Mouse (Mus musculus): ENCODE measurements around the gene Entpd5. TPM values are rescaled to one million over a fixed set of nuclear protein-coding genes. Genes with fewer than 3 reads are reported as not detected.

Gene Entpd5
- polyA plus RNA-seq, 1 experiment from 2014 or later = 68.8 TPM

GRCm38 (mm10) chr12:84388774-84389400 is 19.9 kb downstream of the Entpd5 start:
- H3K4me3 ChIP-seq (ENCODE audit: low read length) = no peak overlapping the region
- no peaks in the 10 kb centered on the region for H3K9me3 ChIP-seq (ENCODE audit: low read length)
- no peaks in the 10 kb centered on the region for H3K27me3 ChIP-seq (ENCODE audit: insufficient read depth, low read length)
- no peaks in the 10 kb centered on the region for H3K4me1 ChIP-seq (ENCODE audit: insufficient read depth, low read length)
- H3K9ac ChIP-seq (replicated peaks; ENCODE audit: low read length) = no peak overlapping the region
- ATAC-seq (ENCODE audit: low FRiP score, low TSS enrichment) = no peak
- H3K36me3 ChIP-seq (ENCODE audit: insufficient read depth, low read length) = 0 out of 2 replicates have a peak, but pooled peaks cover 3% of the 10 kb centered on the region
- no peak overlapping the region for H3K27ac ChIP-seq (ENCODE audit: low read length)
- no peak overlapping the region for H3K4me2 ChIP-seq (replicated peaks; ENCODE audit: low read depth, low read length)
- WGBS = 67% methylated on average over 14 of the region's 14 CpGs

GRCm38 (mm10) chr12:84388097-84388496 is 20.7 kb downstream of the Entpd5 start:
- H3K27me3 ChIP-seq (ENCODE audit: insufficient read depth, low read length) = no peaks in the 10 kb centered on the region
- no peaks in the 10 kb centered on the region for H3K9me3 ChIP-seq (ENCODE audit: low read length)
- H3K4me1 ChIP-seq (ENCODE audit: insufficient read depth, low read length) = no peaks in the 10 kb centered on the region
- WGBS = 78% methylated on average over 8 of the region's 8 CpGs
- no peak overlapping the region for H3K27ac ChIP-seq (ENCODE audit: low read length)
- no peak for ATAC-seq (ENCODE audit: low FRiP score, low TSS enrichment)
- H3K9ac ChIP-seq (replicated peaks; ENCODE audit: low read length) = no peak overlapping the region
- H3K4me2 ChIP-seq (replicated peaks; ENCODE audit: low read depth, low read length) = no peak overlapping the region
- peaks cover 2% of the 10 kb centered on the region; the same call in 1 of the 2 replicates for H3K36me3 ChIP-seq (ENCODE audit: insufficient read depth, low read length)
- H3K4me3 ChIP-seq (ENCODE audit: low read length) = no peak overlapping the region

DNA sequence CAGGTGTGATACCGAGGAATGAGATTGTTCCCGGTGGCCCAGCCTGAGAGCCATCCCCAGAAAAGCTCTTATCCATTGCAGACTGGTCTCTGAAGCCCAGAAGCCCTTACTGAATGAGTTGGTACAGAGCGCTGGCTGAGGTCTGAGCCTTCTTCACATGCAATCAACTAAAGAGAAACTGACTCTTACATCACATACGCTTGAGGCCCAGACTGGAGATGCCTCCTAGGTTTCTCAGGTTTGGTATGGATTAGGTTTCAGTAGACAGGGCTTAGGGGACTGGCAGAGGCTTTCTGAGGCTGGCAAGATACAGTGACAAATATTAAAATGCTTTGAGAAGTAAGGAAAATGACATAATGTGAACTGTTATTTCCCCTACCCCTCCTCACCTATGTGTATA is 23.4 kb downstream of the Entpd5 start:
- peaks cover 3% of the 10 kb centered on the region; the same call in 1 of the 2 replicates for H3K36me3 ChIP-seq (ENCODE audit: insufficient read depth, low read length)
- WGBS = 88% methylated on average over 4 of the region's 4 CpGs
- no peaks in the 10 kb centered on the region for H3K27me3 ChIP-seq (ENCODE audit: insufficient read depth, low read length)
- no peak for ATAC-seq (ENCODE audit: low FRiP score, low TSS enrichment)
- H3K9ac ChIP-seq (replicated peaks; ENCODE audit: low read length) = no peak overlapping the region
- no peak overlapping the region for H3K4me2 ChIP-seq (replicated peaks; ENCODE audit: low read depth, low read length)
- H3K4me1 ChIP-seq (ENCODE audit: insufficient read depth, low read length) = no peaks in the 10 kb centered on the region
- no peaks in the 10 kb centered on the region for H3K9me3 ChIP-seq (ENCODE audit: low read length)
- no peak overlapping the region for H3K4me3 ChIP-seq (ENCODE audit: low read length)
- H3K27ac ChIP-seq (ENCODE audit: low read length) = no peak overlapping the region

DNA sequence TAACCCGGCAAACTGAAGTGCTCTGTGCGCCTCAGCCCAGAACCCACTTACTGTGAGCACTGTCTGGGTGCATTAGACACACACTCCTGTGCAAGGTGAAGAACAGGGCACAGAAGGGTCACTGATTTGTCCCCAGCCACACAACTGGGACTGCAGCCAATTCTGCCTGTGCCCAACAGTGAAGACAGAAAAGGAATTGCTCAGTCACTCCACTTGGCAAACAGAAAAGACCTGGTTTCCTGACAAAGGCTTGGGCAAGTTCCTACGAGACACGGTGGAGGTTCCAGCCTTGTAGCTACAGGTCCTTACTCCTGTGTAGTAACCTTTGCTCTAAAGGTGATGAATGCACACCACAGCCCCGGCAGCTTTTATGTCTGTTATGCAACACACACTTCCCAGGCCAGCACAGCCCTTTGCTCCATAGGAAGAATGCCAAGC is 24.2 kb downstream of the Entpd5 start:
- Histone ChIP-seq H3K9me3 (ENCODE audit: low read length) (no peaks in the 10 kb centered on the region), H3K27me3 (ENCODE audit: insufficient read depth, low read length) (no peaks in the 10 kb centered on the region), H3K36me3 (ENCODE audit: insufficient read depth, low read length) (peaks cover 3% of the 10 kb centered on the region; the same call in 1 of the 2 replicates), H3K4me3 (ENCODE audit: low read length) (no peak overlapping the region), H3K27ac (ENCODE audit: low read length) (no peak overlapping the region), H3K9ac (replicated peaks; ENCODE audit: low read length) (no peak overlapping the region), H3K4me2 (replicated peaks; ENCODE audit: low read depth, low read length) (no peak overlapping the region), H3K4me1 (ENCODE audit: insufficient read depth, low read length) (no peaks in the 10 kb centered on the region)
- ATAC-seq (ENCODE audit: low FRiP score, low TSS enrichment) = no peak
- 71% methylated on average over 5 of the region's 5 CpGs for WGBS

- Histone ChIP-seq H3K9ac (replicated peaks; ENCODE audit: low read length) (no peak overlapping the region), H3K9me3 (ENCODE audit: low read length) (no peaks in the 10 kb centered on the region), H3K4me1 (ENCODE audit: insufficient read depth, low read length) (no peaks in the 10 kb centered on the region), H3K27ac (ENCODE audit: low read length) (no peak overlapping the region), H3K27me3 (ENCODE audit: insufficient read depth, low read length) (no peaks in the 10 kb centered on the region), H3K4me2 (replicated peaks; ENCODE audit: low read depth, low read length) (no peak overlapping the region), H3K4me3 (ENCODE audit: low read length) (no peak overlapping the region), H3K36me3 (ENCODE audit: insufficient read depth, low read length) (peaks cover 5% of the 10 kb centered on the region; the same call in 1 of the 2 replicates)
- ATAC-seq (ENCODE audit: low FRiP score, low TSS enrichment) = no peak
- 78% methylated on average over 4 of the region's 4 CpGs for WGBS
These were observed 26.5 kb downstream of the Entpd5 start for GRCm38 (mm10) chr12:84382369-84382768.

- H3K36me3 ChIP-seq (ENCODE audit: insufficient read depth, low read length) = peaks cover 40% of the 10 kb centered on the region
- H3K27me3 ChIP-seq (ENCODE audit: insufficient read depth, low read length) = no peaks in the 10 kb centered on the region
- WGBS = 34% methylated on average over 6 of the region's 6 CpGs
- no peaks in the 10 kb centered on the region for H3K9me3 ChIP-seq (ENCODE audit: low read length)
- ATAC-seq (ENCODE audit: low FRiP score, low TSS enrichment) = peak; percentile 67
- peak overlapping the region; percentile 22; the same call in 1 of the 2 replicates for H3K27ac ChIP-seq (ENCODE audit: low read length)
- peaks cover 9% of the 10 kb centered on the region; the same call in 1 of the 2 replicates for H3K4me1 ChIP-seq (ENCODE audit: insufficient read depth, low read length)
- H3K4me3 ChIP-seq (ENCODE audit: low read length) = no peak overlapping the region
- H3K4me2 ChIP-seq (replicated peaks; ENCODE audit: low read depth, low read length) = no peak overlapping the region
- no peak overlapping the region for H3K9ac ChIP-seq (replicated peaks; ENCODE audit: low read length)
These were observed 34.9 kb downstream of the Entpd5 start for GRCm38 (mm10) chr12:84373831-84374481.

- Histone ChIP-seq H3K27me3 (ENCODE audit: insufficient read depth, low read length) (no peaks in the 10 kb centered on the region), H3K4me1 (ENCODE audit: insufficient read depth, low read length) (peaks cover 9% of the 10 kb centered on the region; the same call in 1 of the 2 replicates), H3K9ac (replicated peaks; ENCODE audit: low read length) (no peak overlapping the region), H3K4me3 (ENCODE audit: low read length) (no peak overlapping the region), H3K27ac (ENCODE audit: low read length) (no peak overlapping the region), H3K36me3 (ENCODE audit: insufficient read depth, low read length) (peaks cover 55% of the 10 kb centered on the region), H3K9me3 (ENCODE audit: low read length) (no peaks in the 10 kb centered on the region), H3K4me2 (replicated peaks; ENCODE audit: low read depth, low read length) (no peak overlapping the region)
- 95% methylated on average over 5 of the region's 5 CpGs for WGBS
- no peak for ATAC-seq (ENCODE audit: low FRiP score, low TSS enrichment)
These were observed 37.2 kb downstream of the Entpd5 start for GRCm38 (mm10) chr12:84371647-84372046.

DNA sequence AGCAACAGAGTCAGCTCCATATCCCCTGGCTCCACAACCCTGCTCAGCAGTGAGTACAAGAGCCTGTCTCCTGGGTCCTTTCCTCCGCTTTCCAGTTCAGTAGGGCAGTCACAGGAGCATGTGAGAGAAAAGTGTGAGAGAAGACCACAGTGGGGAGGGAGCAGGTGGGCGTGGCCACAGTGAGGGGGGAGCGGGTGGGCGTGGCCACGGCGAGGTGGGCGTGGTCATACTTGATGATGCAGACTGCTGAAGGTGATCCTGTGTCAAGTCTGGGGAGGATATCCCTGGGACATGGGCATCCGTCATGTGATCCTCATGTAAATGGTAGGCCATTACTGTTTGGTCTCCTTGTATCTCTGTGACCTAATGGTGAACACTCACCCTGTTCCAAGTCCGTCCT is 41.9 kb downstream of the Entpd5 start:
- Histone ChIP-seq H3K9me3 (ENCODE audit: low read length) (no peaks in the 10 kb centered on the region), H3K9ac (replicated peaks; ENCODE audit: low read length) (no peak overlapping the region), H3K4me1 (ENCODE audit: insufficient read depth, low read length) (peaks cover 11% of the 10 kb centered on the region), H3K36me3 (ENCODE audit: insufficient read depth, low read length) (peaks cover 43% of the 10 kb centered on the region), H3K4me3 (ENCODE audit: low read length) (no peak overlapping the region), H3K4me2 (replicated peaks; ENCODE audit: low read depth, low read length) (no peak overlapping the region), H3K27me3 (ENCODE audit: insufficient read depth, low read length) (no peaks in the 10 kb centered on the region), H3K27ac (ENCODE audit: low read length) (no peak overlapping the region)
- 69% methylated on average over 9 of the region's 9 CpGs for WGBS
- no peak for ATAC-seq (ENCODE audit: low FRiP score, low TSS enrichment)

GRCm38 (mm10) chr12:84365137-84365536 is 43.7 kb downstream of the Entpd5 start:
- Histone ChIP-seq H3K9me3 (ENCODE audit: low read length) (no peaks in the 10 kb centered on the region), H3K36me3 (ENCODE audit: insufficient read depth, low read length) (peaks cover 25% of the 10 kb centered on the region; the same call in 1 of the 2 replicates), H3K4me3 (ENCODE audit: low read length) (no peak overlapping the region), H3K9ac (replicated peaks; ENCODE audit: low read length) (no peak overlapping the region), H3K27me3 (ENCODE audit: insufficient read depth, low read length) (no peaks in the 10 kb centered on the region), H3K4me2 (replicated peaks; ENCODE audit: low read depth, low read length) (no peak overlapping the region), H3K4me1 (ENCODE audit: insufficient read depth, low read length) (peaks cover 18% of the 10 kb centered on the region), H3K27ac (ENCODE audit: low read length) (no peak overlapping the region)
- ATAC-seq (ENCODE audit: low FRiP score, low TSS enrichment) = no peak
- 92% methylated on average over 6 of the region's 6 CpGs for WGBS

GRCm38 (mm10) chr12:84364291-84364690 is 44.5 kb downstream of the Entpd5 start:
- Histone ChIP-seq H3K4me1 (ENCODE audit: insufficient read depth, low read length) (peaks cover 18% of the 10 kb centered on the region), H3K9me3 (ENCODE audit: low read length) (no peaks in the 10 kb centered on the region), H3K9ac (replicated peaks; ENCODE audit: low read length) (no peak overlapping the region), H3K4me2 (replicated peaks; ENCODE audit: low read depth, low read length) (no peak overlapping the region), H3K27ac (ENCODE audit: low read length) (no peak overlapping the region), H3K4me3 (ENCODE audit: low read length) (no peak overlapping the region), H3K36me3 (ENCODE audit: insufficient read depth, low read length) (peaks cover 20% of the 10 kb centered on the region; the same call in 1 of the 2 replicates), H3K27me3 (ENCODE audit: insufficient read depth, low read length) (no peaks in the 10 kb centered on the region)
- 82% methylated on average over 9 of the region's 9 CpGs for WGBS
- ATAC-seq (ENCODE audit: low FRiP score, low TSS enrichment) = no peak

Measured in kidney, embryonic 16.5 days (tissue).